Mouse (Mus musculus) gonadal fat pad, adult 2 months (tissue): ENCODE results near the gene Stab1. TPM values are rescaled to one million over a fixed set of nuclear protein-coding genes. Genes with fewer than 3 reads are reported as not detected.

Experiments used
- DNase-seq: peaks from one replicate; pipeline ENCODE4 v3.0.0-alpha.2; 2012; ENCODE audit warnings: low read depth
- polyA plus RNA-seq: library from polyadenylated mRNA; depleted of rRNA; stranded (reverse); fragments of >200 nt; gene quantifications from 2 replicates; pipeline ENCODE4 v1.2.3, GENCODE M21; 2012; rRNA removed

The Stab1 gene
- 74.0 and 97.3 TPM in 2 replicates for polyA plus RNA-seq

DNA sequence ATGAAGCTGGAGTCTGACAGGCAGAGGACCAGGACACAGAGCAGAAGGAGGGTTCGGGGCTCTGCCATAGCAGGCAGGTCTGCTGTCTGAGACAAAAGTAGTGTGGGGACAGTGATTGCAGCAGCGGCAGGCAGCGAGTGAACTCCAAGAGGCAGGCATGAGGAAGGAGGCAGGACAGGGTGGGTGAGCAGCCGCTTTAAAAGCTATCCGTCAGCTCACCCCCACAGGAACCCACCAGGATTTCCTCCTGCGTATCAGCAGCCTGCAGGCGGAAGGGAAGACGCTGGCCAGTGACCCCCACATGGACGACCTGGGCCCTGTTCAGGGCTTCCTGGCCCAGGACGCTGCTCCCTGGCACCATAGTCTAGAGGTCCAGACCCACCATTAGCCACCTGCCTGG, at the start of gene Stab1:
Gene Stab1, minus strand, starts transcription at position 217 of the 400 bp plus-strand sequence.
- no peak for DNase-seq

DNA sequence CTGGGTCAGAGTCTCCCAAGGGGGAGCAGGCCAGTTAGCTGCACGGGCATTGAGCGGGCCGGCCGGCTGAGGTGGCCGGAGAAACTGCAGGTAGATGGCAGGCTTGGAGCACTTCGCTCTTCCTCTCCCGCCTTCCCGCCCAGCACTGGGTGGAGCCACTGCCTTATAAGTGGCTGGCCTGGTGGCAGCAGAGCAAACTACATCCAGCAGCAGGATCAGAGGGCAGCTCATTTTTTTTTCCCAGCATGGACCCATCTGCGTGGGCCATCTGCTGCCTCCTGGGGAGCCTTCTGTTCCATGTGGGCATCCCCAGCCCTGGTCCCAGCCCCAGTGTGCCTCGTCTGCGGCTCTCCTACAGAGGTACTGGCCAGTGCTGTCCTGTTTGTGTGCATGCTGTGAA, 49.2 kb upstream of the Stab1 start, which contains the start of gene Sema3g:
Gene Sema3g, plus strand, starts transcription at position 195 of the 400 bp plus-strand sequence.
- DNase-seq, result no peak

DNA sequence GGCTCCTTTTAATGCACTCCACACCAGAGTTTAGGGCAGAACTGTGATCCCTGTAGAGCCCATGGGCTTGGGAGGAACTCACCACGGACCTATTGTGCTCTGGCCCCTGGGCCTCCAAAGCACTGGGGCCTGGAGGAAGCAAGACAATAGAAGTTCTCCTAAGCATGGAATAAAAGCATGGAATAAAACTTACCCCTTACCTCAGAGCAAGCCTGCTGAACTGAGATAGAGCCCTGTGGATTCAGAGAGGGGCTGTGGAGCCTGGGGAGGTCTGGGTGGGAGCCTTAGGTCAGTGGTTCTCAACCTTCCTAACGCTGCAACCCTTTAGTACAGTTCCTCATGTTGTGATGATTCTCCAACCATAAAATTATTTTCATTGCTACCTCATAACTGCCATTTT, 48.4 kb upstream of the Stab1 start, which contains the start of gene Nisch:
Gene Nisch, minus strand, starts transcription at position 101 of the 400 bp plus-strand sequence.
- DNase-seq, result no peak

DNA sequence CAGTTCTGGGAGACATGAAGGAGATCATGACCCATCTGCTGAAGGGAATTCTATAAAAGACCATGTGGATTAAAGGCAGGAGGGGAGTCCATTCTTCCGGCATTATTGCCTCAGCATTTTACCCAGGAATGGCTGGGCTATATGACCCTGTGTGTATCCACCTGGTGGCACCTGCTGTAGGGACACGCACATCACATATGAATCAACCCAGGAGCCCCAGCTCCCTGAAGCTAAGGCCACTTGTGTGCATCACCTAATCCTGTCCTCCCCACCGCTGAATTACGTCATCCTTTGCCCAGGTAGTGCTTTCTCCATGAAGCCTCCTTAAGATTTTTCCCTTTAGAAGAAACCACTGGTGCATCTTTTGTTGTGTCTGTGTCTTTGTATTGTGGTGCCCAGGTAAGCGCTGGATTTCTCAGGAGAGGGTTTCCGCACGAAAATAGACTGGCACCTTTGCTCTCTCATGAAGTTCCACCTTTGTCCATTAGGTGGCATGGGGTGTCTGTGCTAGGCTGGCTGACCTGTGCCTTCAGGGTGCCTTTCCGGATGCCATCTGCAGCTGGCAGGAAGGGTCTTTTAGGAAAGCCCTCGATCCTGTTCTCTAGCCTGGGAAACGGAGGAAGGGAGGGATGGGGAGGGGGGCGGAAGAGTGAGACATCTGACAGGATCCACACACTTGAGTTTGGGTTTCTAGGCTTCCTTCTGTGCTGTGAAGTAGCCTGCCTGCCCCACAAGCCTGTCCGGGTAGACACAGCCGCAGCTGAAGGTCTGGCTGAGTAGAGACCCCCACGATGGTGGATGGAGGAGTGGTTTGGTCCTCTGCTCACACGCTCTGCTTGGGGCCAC, 46.9 kb upstream of the Stab1 start:
- DNase-seq, result no peak

DNA sequence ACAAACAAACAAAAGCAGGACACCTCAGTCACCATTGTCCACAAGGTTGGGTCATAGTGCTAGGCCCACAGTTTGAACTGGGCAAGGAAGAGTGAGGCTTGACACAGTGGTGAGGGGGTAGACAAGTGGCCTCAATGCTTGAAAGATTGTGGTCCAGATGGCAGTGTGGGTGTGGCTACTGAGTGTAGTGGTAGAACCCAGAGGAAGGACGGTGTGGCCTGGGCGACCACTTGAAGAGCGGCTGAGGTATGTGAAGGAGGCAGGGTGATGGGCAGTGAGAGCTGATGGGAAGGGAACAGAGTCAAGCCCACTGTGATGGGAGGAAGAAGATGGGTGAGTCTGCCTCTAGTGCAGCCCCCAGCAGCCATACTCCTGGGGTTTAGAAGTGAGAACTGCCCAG, 46.2 kb upstream of the Stab1 start:
- no peak for DNase-seq

DNA sequence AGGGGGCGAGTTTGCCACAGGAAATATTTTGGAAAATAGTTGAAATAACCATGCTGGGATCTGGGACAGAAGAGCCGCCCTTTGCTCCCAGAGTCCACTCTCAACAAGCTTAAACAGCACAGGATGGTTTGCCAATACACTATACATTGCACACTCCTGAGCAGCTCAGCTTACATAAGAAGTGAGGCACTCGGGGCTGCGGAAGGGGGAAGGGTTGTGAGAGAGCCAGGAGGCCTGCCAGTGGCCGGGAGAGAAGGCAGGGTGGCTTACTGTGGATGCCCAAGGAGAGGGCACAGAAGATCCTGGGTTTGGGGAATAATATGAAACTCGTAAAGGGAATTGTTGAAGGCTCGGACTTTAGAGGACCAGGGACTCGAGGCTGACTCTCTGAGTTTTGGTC, 45.4 kb upstream of the Stab1 start:
- DNase-seq, result no peak

DNA sequence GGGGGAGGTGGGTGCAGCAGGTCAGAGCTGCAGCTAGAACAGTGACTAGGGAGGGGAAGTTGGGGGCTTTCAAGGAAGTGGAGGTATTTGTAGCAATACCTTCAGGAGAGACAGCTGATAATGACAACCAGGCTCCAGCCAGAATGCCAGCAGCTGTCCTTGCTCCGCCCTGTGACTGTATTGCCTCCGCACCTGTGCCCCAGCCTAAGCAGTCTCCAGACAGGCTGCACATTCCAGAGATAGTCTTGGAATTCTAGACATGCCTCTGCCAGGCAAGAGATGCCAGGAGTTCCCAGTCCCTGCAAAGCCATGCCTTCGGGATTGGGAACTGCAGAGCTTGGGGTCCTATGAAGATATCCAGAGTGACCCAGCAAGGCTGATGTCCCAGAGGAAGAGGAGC, 44.1 kb upstream of the Stab1 start:
- no peak for DNase-seq

DNA sequence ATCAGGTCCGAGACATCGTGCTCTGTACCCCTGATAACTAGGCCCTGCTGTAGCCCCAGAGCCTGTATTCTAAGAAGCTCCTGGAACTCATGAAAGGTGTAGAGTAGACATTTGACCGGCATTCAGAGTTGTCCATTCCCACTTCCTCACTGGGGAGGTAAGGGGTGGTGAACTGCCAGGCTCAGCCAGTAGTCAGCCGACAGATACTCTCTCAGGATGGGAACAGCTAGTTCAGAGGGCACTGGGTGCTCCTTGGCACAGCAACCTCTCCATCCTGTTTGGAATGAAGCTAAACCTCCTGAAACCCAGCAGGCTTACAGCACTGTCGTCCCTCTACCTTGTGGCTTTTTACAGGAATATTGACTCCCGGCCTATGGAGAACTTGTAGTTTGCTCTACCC, 43.4 kb upstream of the Stab1 start:
- DNase-seq, result no peak

DNA sequence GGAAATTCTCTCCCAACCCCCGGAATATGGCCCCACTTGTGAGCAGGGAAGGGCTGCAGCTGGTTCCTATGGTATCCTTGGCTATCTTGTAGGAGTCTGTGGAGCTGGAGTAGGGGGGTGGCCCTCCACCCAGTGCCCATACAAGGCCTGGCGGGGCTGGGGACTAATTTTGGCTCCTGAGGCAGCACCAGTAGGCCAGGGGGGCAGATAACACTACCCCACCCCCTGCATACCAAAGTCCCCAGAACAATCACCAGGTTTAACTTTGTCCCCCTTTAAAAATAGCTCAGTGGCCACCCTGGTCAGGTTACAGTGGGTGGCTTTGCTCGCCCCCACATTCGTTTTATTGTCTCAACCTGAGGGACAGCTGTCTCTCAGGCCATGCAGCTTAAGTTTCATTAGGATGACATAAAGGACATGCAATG, 40.7 kb upstream of the Stab1 start:
- no peak for DNase-seq

DNA sequence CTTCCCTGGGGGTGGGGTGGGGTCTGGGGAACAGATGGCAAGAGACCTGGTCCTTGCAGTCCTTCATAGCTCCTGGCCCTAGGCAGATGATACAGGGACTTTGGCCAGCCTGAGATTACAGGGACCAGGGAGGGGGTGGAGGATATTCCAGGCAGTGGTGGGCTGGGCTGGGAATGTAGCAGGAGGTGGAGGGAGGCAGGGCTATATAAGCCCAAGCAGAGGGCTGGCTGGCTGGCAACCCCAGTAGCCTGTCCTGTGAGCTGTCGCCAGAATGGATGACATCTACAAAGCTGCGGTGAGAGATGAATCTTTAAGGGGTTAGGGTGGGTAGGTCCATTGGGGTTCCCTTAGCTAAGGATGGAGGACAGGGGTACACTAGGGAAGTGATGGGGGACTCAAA, 39.6 kb upstream of the Stab1 start, which contains the start of gene Tnnc1:
Gene Tnnc1, plus strand, starts transcription at position 229 of the 400 bp plus-strand sequence.
- no peak for DNase-seq

DNA sequence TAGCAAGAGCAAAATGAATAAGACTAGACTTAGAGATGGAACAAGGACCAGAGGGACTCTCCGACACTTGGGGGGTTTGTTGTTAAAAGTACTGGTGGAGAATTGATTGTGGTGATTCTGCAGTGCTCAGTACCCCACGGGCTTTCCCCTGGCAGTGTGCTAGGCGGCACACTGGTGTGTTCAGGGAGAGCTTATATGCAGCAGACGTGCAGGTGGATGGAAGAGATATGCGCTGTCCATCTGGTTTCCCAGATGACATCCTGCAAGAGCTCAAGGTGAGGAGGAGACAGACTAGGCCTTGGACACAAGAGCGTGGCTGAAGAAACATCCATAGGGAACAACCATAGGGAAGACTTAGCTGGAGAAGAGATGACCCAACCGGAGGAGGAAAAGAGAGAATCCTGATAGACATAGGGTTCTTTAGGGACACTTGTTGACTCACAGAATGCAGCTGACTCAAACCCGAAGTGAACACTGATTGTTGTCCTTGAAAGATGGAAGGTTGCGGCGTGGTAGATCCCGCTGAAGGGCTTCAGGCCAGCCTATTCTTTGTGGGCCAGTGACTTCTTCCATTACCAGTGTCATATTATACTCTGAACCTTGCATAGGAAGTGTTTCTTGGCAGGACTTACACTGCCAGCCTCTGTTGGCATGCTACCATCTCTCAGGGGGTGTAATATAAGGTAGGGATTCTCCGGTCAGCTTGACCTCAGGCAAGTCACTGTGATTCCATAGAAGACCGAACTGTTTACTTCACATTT, 38.8 kb upstream of the Stab1 start:
- DNase-seq, result no peak

DNA sequence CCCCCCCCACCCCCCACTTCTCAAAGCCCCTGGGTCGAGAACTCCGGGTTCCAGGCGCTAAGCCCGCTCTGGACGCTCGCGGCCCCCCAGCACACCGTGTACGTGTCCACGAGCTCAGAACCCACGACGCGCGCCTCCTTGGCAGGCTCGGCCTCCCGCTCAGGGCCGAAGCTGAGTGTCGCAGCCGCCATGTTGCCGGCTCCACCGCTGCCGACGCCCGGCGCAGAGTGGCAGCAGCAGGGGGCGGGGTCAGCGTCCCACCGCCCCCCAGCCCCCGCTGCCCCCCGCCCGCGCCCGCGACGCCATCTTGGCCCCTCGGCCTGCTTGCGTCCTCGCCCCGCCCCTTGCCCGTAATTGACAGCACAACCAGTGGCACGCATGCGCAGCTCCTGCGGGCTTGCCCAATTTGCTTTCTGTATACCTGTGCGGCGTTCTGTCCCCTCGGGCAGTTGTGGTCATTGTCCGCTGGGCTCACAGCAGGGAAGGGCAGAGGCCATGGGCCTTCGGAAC, 38.1 kb upstream of the Stab1 start:
- no peak for DNase-seq

DNA sequence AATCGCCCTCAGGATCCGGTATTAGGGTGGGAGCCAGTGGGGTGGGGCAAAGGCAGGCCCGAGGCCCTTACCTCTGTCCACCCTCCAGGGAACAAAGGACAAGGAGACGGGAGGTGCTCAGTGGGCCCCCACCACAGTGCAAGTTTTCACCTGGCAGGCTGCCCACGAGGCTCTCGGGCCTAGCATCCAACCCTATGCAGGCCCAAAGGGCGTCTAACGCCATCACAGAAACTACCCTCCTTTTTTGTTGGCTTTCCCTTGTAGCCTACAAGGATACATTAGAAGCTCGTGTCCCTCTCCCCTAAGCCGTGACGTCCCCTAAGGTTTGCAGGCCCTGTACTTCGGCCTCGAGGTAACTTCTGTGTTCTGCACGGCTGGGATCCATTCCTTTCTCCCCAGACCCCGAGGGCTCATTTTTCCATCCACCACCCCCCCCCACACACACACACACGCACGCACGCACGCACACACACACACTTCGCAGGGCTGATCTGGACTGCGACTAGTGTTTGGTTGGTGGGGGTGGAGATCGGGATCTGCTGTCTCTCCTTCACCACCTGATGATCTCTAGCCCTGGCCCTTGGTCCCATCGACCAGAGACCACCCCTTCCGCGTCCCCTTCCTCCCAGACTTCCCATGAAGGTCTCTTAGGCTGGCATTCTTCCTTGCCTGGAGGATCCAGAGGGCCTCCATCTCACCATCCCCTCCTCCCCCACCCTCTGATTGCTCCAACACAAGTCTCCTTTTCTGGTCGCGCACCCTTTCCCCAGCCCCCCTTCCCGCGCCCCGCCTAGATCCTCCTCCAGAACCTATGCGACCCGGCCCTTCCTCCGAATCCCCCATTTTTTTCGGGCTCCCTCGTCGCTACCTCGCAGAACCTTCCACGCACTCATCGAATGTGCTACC, 37.4 kb upstream of the Stab1 start:
- no peak for DNase-seq

DNA sequence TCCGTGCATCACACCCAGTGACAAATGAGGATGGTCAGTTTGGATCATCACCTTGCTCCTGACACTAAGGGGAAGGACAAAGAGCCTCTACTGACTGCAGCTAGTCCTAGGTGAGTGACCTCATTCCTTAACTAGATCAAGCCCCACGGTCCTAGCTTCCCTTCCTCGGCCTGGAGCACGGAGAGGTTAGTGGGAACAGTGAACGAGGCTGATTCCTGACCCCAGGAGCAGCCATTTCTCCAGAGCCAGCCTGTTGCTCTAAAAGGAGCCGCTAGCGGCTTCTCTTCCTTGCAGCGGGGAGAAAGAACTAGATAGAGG, 36.8 kb upstream of the Stab1 start:
- no peak for DNase-seq

DNA sequence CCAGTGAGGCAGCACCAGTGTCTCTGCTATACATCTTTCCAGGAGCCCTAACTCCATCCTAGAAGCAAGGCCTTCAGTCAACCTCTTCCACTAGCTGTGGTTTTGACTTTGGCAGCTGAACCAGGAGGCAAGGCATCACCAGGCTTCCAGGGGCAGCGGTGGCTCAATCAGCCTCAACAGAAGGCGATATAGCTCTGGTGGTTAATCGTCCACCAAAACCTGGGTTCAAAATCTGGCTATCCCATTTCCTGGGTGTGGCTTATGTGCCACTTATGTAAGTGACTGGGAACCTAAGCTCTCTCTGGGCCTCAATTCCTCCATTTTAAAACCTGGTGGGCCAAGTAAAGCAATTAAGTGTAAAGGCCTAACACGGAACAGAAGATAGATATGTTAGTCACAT, 36.4 kb upstream of the Stab1 start:
- no peak for DNase-seq

DNA sequence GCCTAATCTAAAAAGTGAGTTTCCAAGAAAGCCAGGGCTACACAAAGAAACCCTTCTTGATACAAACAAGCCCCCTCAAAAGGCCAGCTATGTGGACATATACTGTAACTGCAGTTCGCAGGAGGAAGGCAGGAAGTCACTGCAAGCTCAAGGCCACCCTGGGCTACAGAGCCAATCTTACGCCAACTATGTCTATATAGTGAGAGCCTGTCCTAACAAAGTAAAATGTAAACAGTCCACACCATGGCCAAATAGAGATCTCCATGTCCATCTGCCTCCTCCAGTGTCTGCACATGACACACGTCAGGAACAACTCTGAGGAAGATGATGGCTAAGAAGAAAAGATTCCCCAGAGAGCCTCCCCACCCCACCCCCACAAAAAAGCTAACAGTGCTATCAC, 31.6 kb upstream of the Stab1 start:
- DNase-seq, result no peak

DNA sequence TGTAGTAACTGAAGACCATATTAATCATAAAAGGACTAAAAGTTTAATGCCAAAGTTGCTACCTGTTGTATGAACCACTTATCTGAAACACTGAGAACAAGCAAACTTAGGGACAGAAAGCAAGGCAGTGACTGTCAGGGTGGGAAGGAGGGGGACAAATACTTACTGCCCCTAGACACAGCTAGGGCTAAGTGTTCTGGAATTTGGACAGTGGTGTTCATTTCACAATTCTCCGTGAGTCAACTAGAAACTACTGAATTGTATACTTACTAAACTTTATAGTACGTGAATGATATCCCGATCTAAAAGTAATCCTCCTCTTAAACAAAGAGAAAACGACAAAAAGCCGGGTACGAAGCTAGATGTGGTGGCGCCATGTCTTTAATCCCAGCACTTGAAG, 31.2 kb upstream of the Stab1 start:
- DNase-seq, result no peak

DNA sequence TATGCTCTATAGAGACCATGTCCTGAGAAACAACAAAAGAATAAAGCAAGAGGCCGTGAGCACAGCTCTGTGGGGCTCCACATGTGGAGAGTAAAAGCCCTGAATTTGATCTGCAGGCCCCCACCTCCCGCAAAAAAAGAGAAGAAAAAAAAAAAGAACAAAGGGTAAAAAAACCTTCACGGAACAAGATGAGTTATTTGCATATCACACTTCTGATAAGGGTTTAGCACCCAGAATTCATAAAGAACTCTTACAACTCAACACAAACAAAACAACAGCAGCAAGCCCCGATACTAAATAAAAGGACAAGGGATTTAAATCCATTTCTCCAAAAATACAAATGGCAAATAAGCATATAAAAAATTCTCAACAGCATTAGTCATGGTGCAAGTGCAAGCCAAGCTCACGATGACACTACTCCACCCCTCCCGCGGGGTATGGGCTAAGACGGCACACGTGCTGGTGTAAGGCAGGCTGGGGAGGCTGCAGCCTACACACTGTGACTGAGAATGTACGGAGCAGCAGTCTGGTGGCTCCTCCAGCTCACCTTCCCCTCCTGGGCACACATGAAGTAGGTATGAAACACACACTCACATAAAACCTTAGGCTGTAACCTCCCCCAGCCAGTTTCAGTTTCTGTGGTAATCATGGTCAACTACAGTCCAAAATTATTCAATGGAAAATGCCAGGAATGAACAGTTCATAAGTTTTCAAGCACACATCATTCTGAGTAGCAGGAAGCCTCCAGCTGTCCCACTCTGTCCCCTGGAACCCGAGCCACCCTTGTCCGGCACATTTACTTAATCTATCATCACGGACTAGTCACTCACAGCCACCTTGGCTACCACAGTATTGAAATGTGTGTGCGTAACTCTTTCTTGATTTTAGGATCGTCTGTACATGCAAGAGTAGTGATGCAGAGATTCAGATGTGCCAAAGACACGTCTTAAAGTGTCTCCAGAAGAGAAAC, 29.4 kb upstream of the Stab1 start:
- DNase-seq, result no peak

DNA sequence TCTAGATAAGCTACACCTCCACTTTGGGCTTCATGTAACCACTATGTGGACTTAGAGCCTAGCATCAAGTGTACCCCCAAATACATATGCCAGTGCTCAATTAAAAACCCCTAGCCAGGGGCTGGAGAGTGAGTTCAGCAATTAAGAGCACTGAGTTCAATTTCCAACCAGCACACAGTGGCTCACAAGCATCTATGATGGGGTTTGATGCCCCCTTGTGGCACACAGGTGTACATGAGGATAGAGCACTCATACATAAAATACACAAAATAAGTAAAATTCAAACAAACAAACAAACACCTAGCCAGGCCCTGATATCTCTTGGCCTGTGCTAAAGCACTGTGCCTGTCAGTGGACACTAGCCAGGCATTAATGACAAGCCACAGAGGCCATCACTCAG, 27.5 kb upstream of the Stab1 start:
- DNase-seq, result no peak

DNA sequence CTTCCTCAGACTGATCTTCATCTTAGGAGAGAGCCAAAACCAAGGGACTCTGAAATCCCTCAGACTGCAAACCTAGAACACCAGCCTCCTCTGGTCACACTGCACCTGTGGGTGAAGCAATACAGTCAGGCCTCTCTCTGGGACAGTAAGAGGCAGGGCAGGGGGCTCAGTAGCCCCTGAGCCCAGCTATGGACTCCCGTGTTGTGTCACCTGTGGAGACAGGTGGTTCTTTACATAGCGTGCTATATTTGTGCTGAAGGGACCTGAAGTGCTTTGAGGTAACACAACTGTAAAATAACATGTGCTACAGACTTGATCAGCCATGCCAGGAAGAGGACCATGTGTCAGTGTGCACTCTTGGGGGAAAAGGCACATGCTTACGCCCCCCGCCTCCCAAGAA, 27.1 kb upstream of the Stab1 start:
- DNase-seq, result no peak
